ENCODE assay signal across 10 mouse cellular contexts in genomic region chr6:52171938-52172337, GRCm38 (mm10). TPM values are rescaled to one million over a fixed set of nuclear protein-coding genes. Genes with fewer than 3 reads are reported as not detected.
DNase-seq lines count a peak whose midpoint lies in the region; ATAC-seq and TF ChIP-seq lines count a peak whose summit lies in the region.
"Had no signal": no experiment of that assay in that cellular context is flagged by ENCODE, and none has a peak within 500 bp of the region (broad histone marks: within the 10 kb centered on the region; RNA-seq: fewer than 3 reads in every experiment).

No protein-coding gene starts in this region.

- H3K9me3 ChIP-seq in heart, postnatal 0 days (replicated peaks; ENCODE audit: control insufficient read depth, low read length), result no peaks in the 10 kb centered on the region
- H3K9me3 ChIP-seq in hindbrain, embryonic 11.5 days (ENCODE audit: control insufficient read depth, low read length), result no peaks in the 10 kb centered on the region
- H3K9me3 ChIP-seq in neural tube, embryonic 15.5 days (replicated peaks), result no peaks in the 10 kb centered on the region
- H3K9me3 ChIP-seq: G1E had no signal

- H3K9ac ChIP-seq in heart, postnatal 0 days (replicated peaks; ENCODE audit: low read depth, low read length), result no peak overlapping the region
- peak overlapping the region; percentile 68 for H3K9ac ChIP-seq in hindbrain, embryonic 11.5 days (ENCODE audit: low read depth, low read length)
- peak overlapping the region; percentile 48 for H3K9ac ChIP-seq in neural tube, embryonic 15.5 days (replicated peaks)

- 0 out of 2 replicates have a peak, but pooled peaks cover 3% of the 10 kb centered on the region for H3K4me1 ChIP-seq in heart, postnatal 0 days (ENCODE audit: control insufficient read depth, insufficient read depth)
- peaks cover 8% of the 10 kb centered on the region; the same call in 1 of the 2 replicates for H3K4me1 ChIP-seq in hindbrain, embryonic 11.5 days (replicated peaks; ENCODE audit: control insufficient read depth, insufficient read depth, low read length)
- peaks cover 88% of the 10 kb centered on the region for H3K4me1 ChIP-seq in neural tube, embryonic 15.5 days

- peak overlapping the region; percentile 32 for H3K4me2 ChIP-seq in heart, postnatal 0 days (ENCODE audit: low read depth, low read length)
- peak overlapping the region; percentile 88 for H3K4me2 ChIP-seq in hindbrain, embryonic 11.5 days (replicated peaks; ENCODE audit: low read depth, low read length)
- H3K4me2 ChIP-seq in neural tube, embryonic 15.5 days, result peak overlapping the region; percentile 68

- H3K27ac ChIP-seq in heart, postnatal 0 days (ENCODE audit: low read depth), result no peak overlapping the region; the same call in 1 of the 2 replicates
- H3K27ac ChIP-seq in hindbrain, embryonic 11.5 days (ENCODE audit: low read depth, low read length), result peak overlapping the region; percentile 100
- peak overlapping the region; percentile 94 for H3K27ac ChIP-seq in neural tube, embryonic 15.5 days (replicated peaks)
- H3K27ac ChIP-seq: macrophage had no signal

- no peaks in the 10 kb centered on the region for H3K36me3 ChIP-seq in heart, postnatal 0 days (replicated peaks; ENCODE audit: control insufficient read depth, insufficient read depth, low read length)
- no peaks in the 10 kb centered on the region for H3K36me3 ChIP-seq in hindbrain, embryonic 11.5 days (ENCODE audit: control insufficient read depth, insufficient read depth, low read length)
- no peaks in the 10 kb centered on the region for H3K36me3 ChIP-seq in neural tube, embryonic 15.5 days
- H3K36me3 ChIP-seq: G1E had no signal

- no peak for DNase-seq in heart, postnatal 0 days (ENCODE audit: low spot score)
- no peak for DNase-seq in heart, postnatal 4 days
- DNase-seq in hindbrain, embryonic 11.5 days (ENCODE audit: low spot score), result no peak
- DNase-seq in kidney, postnatal 14 days, result peak; percentile 50
- no peak for DNase-seq in cerebellum, postnatal 25 days
- DNase-seq in urinary bladder, adult 2 months (ENCODE audit: low spot score), result no peak
- no peak for DNase-seq in frontal cortex, postnatal 25 days (ENCODE audit: low spot score in 2 of 2)

- TF ChIP-seq CTCF in heart, postnatal 0 days (IDR thresholded peaks at IDR 0.05; ENCODE audit: low read depth), result no peak

- H3K4me3 ChIP-seq in heart, postnatal 0 days (ENCODE audit: low read depth, low read length), result peak overlapping the region; percentile 19
- H3K4me3 ChIP-seq in hindbrain, embryonic 11.5 days (ENCODE audit: low read depth, low read length), result peak overlapping the region; percentile 76
- peak overlapping the region; percentile 38 for H3K4me3 ChIP-seq in neural tube, embryonic 15.5 days (replicated peaks)

- H3K27me3 ChIP-seq in heart, postnatal 0 days (ENCODE audit: control insufficient read depth, insufficient read depth, low read length), result peaks cover 99% of the 10 kb centered on the region
- peaks cover 54% of the 10 kb centered on the region for H3K27me3 ChIP-seq in hindbrain, embryonic 11.5 days (ENCODE audit: control insufficient read depth, insufficient read depth, low read length)
- no peaks in the 10 kb centered on the region for H3K27me3 ChIP-seq in neural tube, embryonic 15.5 days (replicated peaks)

- 17% methylated on average over 7 of the region's 7 CpGs for WGBS in heart, postnatal 0 days
- WGBS in hindbrain, embryonic 11.5 days, result 11% methylated on average over 7 of the region's 7 CpGs
- whole genome bisulfite sequencing in neural tube, embryonic 15.5 days, result 3% methylated on average over 7 of the region's 7 CpGs

- no peak for ATAC-seq in heart, postnatal 0 days (ENCODE audit: insufficient read depth, low read depth)
- no peak for ATAC-seq in hindbrain, embryonic 11.5 days (ENCODE audit: low FRiP score)
- peak; percentile 36 for ATAC-seq in neural tube, embryonic 15.5 days (ENCODE audit: low FRiP score)

- TF ChIP-seq EP300 in heart, postnatal 0 days (IDR thresholded peaks at IDR 0.05; ENCODE audit: low read depth), result no peak

RNA-seq across cellular contexts. Expression of gene 5730596B20Rik, which starts 5.4 kb away (rescaled TPM):
- 0.08 and 0.84 TPM in 2 replicates for total RNA-seq in heart, postnatal 0 days (2014; rRNA removed; ENCODE audit: low replicate concordance)
- polyA plus RNA-seq in heart, postnatal 0 days (2015; fragmentation: Nextera tagmentation; extraction: Ambion mirVana), result 0.03 and 0.12 TPM in 2 replicates
- total RNA-seq in heart, postnatal 4 days (2021), result under 1 TPM; 0.20 to 0.29 TPM
- 4.9 and 5.4 TPM in 2 replicates for polyA plus RNA-seq in hindbrain, embryonic 11.5 days (2014; fragmentation: Nextera tagmentation; extraction: Ambion mirVana)
- 1.4 and 3.0 TPM in 2 replicates for polyA plus RNA-seq in neural tube, embryonic 15.5 days (2015; fragmentation: Nextera tagmentation; extraction: Ambion mirVana)
- 0.04 and 0.07 TPM in 2 replicates for polyA plus RNA-seq in urinary bladder, adult 2 months (2012; rRNA removed)
- polyA plus RNA-seq: G1E, macrophage had no signal

RNA-seq across cellular contexts. Expression of gene Hoxa2, which starts 7.3 kb away (rescaled TPM):
- not detected in 2 replicates for total RNA-seq in heart, postnatal 0 days (2014; rRNA removed; ENCODE audit: low replicate concordance)
- polyA plus RNA-seq in heart, postnatal 0 days (2015; fragmentation: Nextera tagmentation; extraction: Ambion mirVana), result 0.42 and 0.69 TPM in 2 replicates
- total RNA-seq in heart, postnatal 4 days (2021), result under 1 TPM; 0.60 to 0.68 TPM
- 63.7 and 68.1 TPM in 2 replicates for polyA plus RNA-seq in hindbrain, embryonic 11.5 days (2014; fragmentation: Nextera tagmentation; extraction: Ambion mirVana)
- polyA plus RNA-seq in neural tube, embryonic 15.5 days (2015; fragmentation: Nextera tagmentation; extraction: Ambion mirVana), result 7.2 and 12.0 TPM in 2 replicates
- polyA plus RNA-seq in urinary bladder, adult 2 months (2012; rRNA removed), result 1.3 and 1.9 TPM in 2 replicates
- total RNA-seq: G1E had no signal
- polyA plus RNA-seq: G1E, macrophage had no signal

RNA-seq across cellular contexts. Expression of gene Hoxa1, which starts 13.8 kb away (rescaled TPM):
- total RNA-seq in heart, postnatal 0 days (2014; rRNA removed; ENCODE audit: low replicate concordance), result 0.23 TPM in 1 of 2 replicates, not detected in the other
- 0.08 and 0.15 TPM in 2 replicates for polyA plus RNA-seq in heart, postnatal 0 days (2015; fragmentation: Nextera tagmentation; extraction: Ambion mirVana)
- total RNA-seq in heart, postnatal 4 days (2021), result under 1 TPM; 0.19 to 0.23 TPM
- 4.0 and 4.1 TPM in 2 replicates for polyA plus RNA-seq in hindbrain, embryonic 11.5 days (2014; fragmentation: Nextera tagmentation; extraction: Ambion mirVana)
- 1.1 and 1.3 TPM in 2 replicates for polyA plus RNA-seq in neural tube, embryonic 15.5 days (2015; fragmentation: Nextera tagmentation; extraction: Ambion mirVana)
- 0.73 and 0.83 TPM in 2 replicates for polyA plus RNA-seq in urinary bladder, adult 2 months (2012; rRNA removed)
- polyA plus RNA-seq: G1E had no signal

RNA-seq across cellular contexts. Expression of gene Hoxa4, which starts 19.6 kb away (rescaled TPM):
- 0.38 TPM in 1 of 2 replicates, not detected in the other for total RNA-seq in heart, postnatal 0 days (2014; rRNA removed; ENCODE audit: low replicate concordance)
- 0.08 and 0.18 TPM in 2 replicates for polyA plus RNA-seq in heart, postnatal 0 days (2015; fragmentation: Nextera tagmentation; extraction: Ambion mirVana)
- total RNA-seq in heart, postnatal 4 days (2021), result under 1 TPM; 0.71 to 0.86 TPM
- polyA plus RNA-seq in hindbrain, embryonic 11.5 days (2014; fragmentation: Nextera tagmentation; extraction: Ambion mirVana), result 11.9 and 12.8 TPM in 2 replicates
- polyA plus RNA-seq in neural tube, embryonic 15.5 days (2015; fragmentation: Nextera tagmentation; extraction: Ambion mirVana), result 2.3 and 5.7 TPM in 2 replicates
- 0.61 and 0.62 TPM in 2 replicates for polyA plus RNA-seq in urinary bladder, adult 2 months (2012; rRNA removed)
- total RNA-seq: G1E had no signal
- polyA plus RNA-seq: G1E had no signal

RNA-seq across cellular contexts. Expression of gene Hoxa5, which starts 32.4 kb away (rescaled TPM):
- total RNA-seq in heart, postnatal 0 days (2014; rRNA removed; ENCODE audit: low replicate concordance), result 3.5 TPM in 1 of 2 replicates, not detected in the other
- polyA plus RNA-seq in heart, postnatal 0 days (2015; fragmentation: Nextera tagmentation; extraction: Ambion mirVana), result 0.36 and 0.65 TPM in 2 replicates
- total RNA-seq in heart, postnatal 4 days (2021), result 1 to 10 TPM; 1.3 to 1.5 TPM
- 23.8 and 39.3 TPM in 2 replicates for polyA plus RNA-seq in hindbrain, embryonic 11.5 days (2014; fragmentation: Nextera tagmentation; extraction: Ambion mirVana)
- 26.8 and 73.9 TPM in 2 replicates for polyA plus RNA-seq in neural tube, embryonic 15.5 days (2015; fragmentation: Nextera tagmentation; extraction: Ambion mirVana)
- polyA plus RNA-seq in urinary bladder, adult 2 months (2012; rRNA removed), result 6.1 and 7.2 TPM in 2 replicates
- polyA plus RNA-seq: G1E had no signal

Comparison
In these comparisons a context has a peak if more than half of its experiments do, and no peak if none do; other contexts are left out.
1. H3K4me2 ChIP-seq: peak in every context shown above with its lines; median percentile 88 in hindbrain, embryonic 11.5 days; 68 in neural tube, embryonic 15.5 days; 32 in heart, postnatal 0 days.
2. H3K4me3 ChIP-seq: peak in every context shown above with its lines; median percentile 76 in hindbrain, embryonic 11.5 days; 38 in neural tube, embryonic 15.5 days; 19 in heart, postnatal 0 days.